In genomic region chr1:74042711-74043467, GRCm38 (mm10) we compare ENCODE assay signal across 8 mouse cellular contexts.
DNase-seq lines count a peak whose midpoint lies in the region; ATAC-seq and TF ChIP-seq lines count a peak whose summit lies in the region.

No protein-coding gene starts in this region.

- no peak for ATAC-seq in midbrain, embryonic 12.5 days (ENCODE audit: low FRiP score, low read depth)
- ATAC-seq in midbrain, embryonic 14.5 days (ENCODE audit: low FRiP score, low TSS enrichment) = no peak
- ATAC-seq in kidney, postnatal 0 days (replicated peaks; ENCODE audit: low FRiP score, low read depth) = 0 out of 2 replicates have a peak, but pooled peaks have one; percentile 7
- no peak for ATAC-seq in stomach, embryonic 14.5 days (ENCODE audit: insufficient number of reproducible peaks, insufficient read depth, low FRiP score, low read depth)

- no peak overlapping the region for H3K9ac ChIP-seq in midbrain, embryonic 12.5 days (replicated peaks)
- no peak overlapping the region for H3K9ac ChIP-seq in midbrain, embryonic 14.5 days (replicated peaks; ENCODE audit: low read length)
- H3K9ac ChIP-seq in kidney, postnatal 0 days (ENCODE audit: low read depth, low read length) = no peak overlapping the region
- H3K9ac ChIP-seq in stomach, embryonic 14.5 days (replicated peaks; ENCODE audit: low read depth, low read length) = no peak overlapping the region

- H3K4me3 ChIP-seq in midbrain, embryonic 12.5 days = no peak overlapping the region
- no peak overlapping the region for H3K4me3 ChIP-seq in midbrain, embryonic 14.5 days (replicated peaks; ENCODE audit: low read depth, low read length)
- H3K4me3 ChIP-seq in kidney, postnatal 0 days (replicated peaks; ENCODE audit: low read depth, low read length) = no peak overlapping the region
- H3K4me3 ChIP-seq in stomach, embryonic 14.5 days (ENCODE audit: low read depth, low read length) = no peak overlapping the region

- H3K36me3 ChIP-seq in midbrain, embryonic 12.5 days = no peaks in the 10 kb centered on the region
- H3K36me3 ChIP-seq in midbrain, embryonic 14.5 days (ENCODE audit: control insufficient read depth, insufficient read depth, low read length) = no peaks in the 10 kb centered on the region
- H3K36me3 ChIP-seq in kidney, postnatal 0 days (ENCODE audit: insufficient read depth, low read length) = no peaks in the 10 kb centered on the region
- H3K36me3 ChIP-seq in stomach, embryonic 14.5 days (ENCODE audit: control insufficient read depth, insufficient read depth, low read length) = no peaks in the 10 kb centered on the region

- H3K4me2 ChIP-seq in midbrain, embryonic 12.5 days (replicated peaks) = no peak overlapping the region
- no peak overlapping the region for H3K4me2 ChIP-seq in midbrain, embryonic 14.5 days (ENCODE audit: low read length)
- no peak overlapping the region for H3K4me2 ChIP-seq in kidney, postnatal 0 days (ENCODE audit: low read length)
- H3K4me2 ChIP-seq in stomach, embryonic 14.5 days (replicated peaks; ENCODE audit: low read depth, low read length) = no peak overlapping the region

- intact Hi-C loops in gastrocnemius, postnatal 14 days (cut with DNase I; ENCODE audit: low total_unique reads) = no loop called here

- no peak for TF ChIP-seq CTCF in kidney, postnatal 0 days (IDR thresholded peaks at IDR 0.05; ENCODE audit: low read depth)

- no peaks in the 10 kb centered on the region for H3K9me3 ChIP-seq in midbrain, embryonic 12.5 days
- H3K9me3 ChIP-seq in midbrain, embryonic 14.5 days (ENCODE audit: control insufficient read depth, low read length) = no peaks in the 10 kb centered on the region
- H3K9me3 ChIP-seq in kidney, postnatal 0 days (replicated peaks; ENCODE audit: low read length) = no peaks in the 10 kb centered on the region
- no peaks in the 10 kb centered on the region for H3K9me3 ChIP-seq in stomach, embryonic 14.5 days (ENCODE audit: control insufficient read depth, low read depth, low read length)

- H3K27me3 ChIP-seq in midbrain, embryonic 12.5 days = no peaks in the 10 kb centered on the region; the same call in 1 of the 2 replicates
- H3K27me3 ChIP-seq in midbrain, embryonic 14.5 days (ENCODE audit: control insufficient read depth, insufficient read depth, low read length) = no peaks in the 10 kb centered on the region; the same call in 1 of the 2 replicates
- H3K27me3 ChIP-seq in kidney, postnatal 0 days (ENCODE audit: insufficient read depth, low read length) = no peaks in the 10 kb centered on the region
- H3K27me3 ChIP-seq in stomach, embryonic 14.5 days (ENCODE audit: control insufficient read depth, insufficient read depth, low read length) = no peaks in the 10 kb centered on the region

- DNase-seq in gastrocnemius, adult 18-20 months (ENCODE audit: low spot score) = peak; percentile 64
- no peak for DNase-seq in gastrocnemius, postnatal 14 days
- DNase-seq in midbrain, embryonic 14.5 days = no peak
- no peak for DNase-seq in kidney, postnatal 0 days (ENCODE audit: low spot score)
- no peak for DNase-seq in urinary bladder, postnatal 10 days (ENCODE audit: low spot score)
- DNase-seq in cerebellum, adult 9-10 months = no peak

- H3K4me1 ChIP-seq in midbrain, embryonic 12.5 days = peaks cover 24% of the 10 kb centered on the region
- H3K4me1 ChIP-seq in midbrain, embryonic 14.5 days (ENCODE audit: control insufficient read depth, insufficient read depth, low read length) = no peaks in the 10 kb centered on the region
- peaks cover 57% of the 10 kb centered on the region for H3K4me1 ChIP-seq in kidney, postnatal 0 days (replicated peaks; ENCODE audit: insufficient read depth, low read length)
- peaks cover 36% of the 10 kb centered on the region for H3K4me1 ChIP-seq in stomach, embryonic 14.5 days (ENCODE audit: control insufficient read depth, insufficient read depth, low read length)

- 53% methylated on average over 3 of the region's 3 CpGs for WGBS in midbrain, embryonic 12.5 days
- WGBS in midbrain, embryonic 14.5 days = 81% methylated on average over 3 of the region's 3 CpGs
- 44% methylated on average over 3 of the region's 3 CpGs for WGBS in kidney, postnatal 0 days
- 44% methylated on average over 3 of the region's 3 CpGs for WGBS in stomach, embryonic 14.5 days

- H3K27ac ChIP-seq in midbrain, embryonic 12.5 days (replicated peaks) = 0 out of 2 replicates have a peak overlapping the region, but pooled peaks have one; percentile 6
- no peak overlapping the region for H3K27ac ChIP-seq in midbrain, embryonic 14.5 days (replicated peaks; ENCODE audit: low read depth, low read length)
- H3K27ac ChIP-seq in kidney, postnatal 0 days = peak overlapping the region; percentile 61; the same call in 1 of the 2 replicates
- H3K27ac ChIP-seq in stomach, embryonic 14.5 days (ENCODE audit: low read length) = peak overlapping the region; percentile 11; the same call in 1 of the 2 replicates
